Mouse (Mus musculus): ENCODE measurements around the gene Fyn.

Gene Fyn

DNA sequence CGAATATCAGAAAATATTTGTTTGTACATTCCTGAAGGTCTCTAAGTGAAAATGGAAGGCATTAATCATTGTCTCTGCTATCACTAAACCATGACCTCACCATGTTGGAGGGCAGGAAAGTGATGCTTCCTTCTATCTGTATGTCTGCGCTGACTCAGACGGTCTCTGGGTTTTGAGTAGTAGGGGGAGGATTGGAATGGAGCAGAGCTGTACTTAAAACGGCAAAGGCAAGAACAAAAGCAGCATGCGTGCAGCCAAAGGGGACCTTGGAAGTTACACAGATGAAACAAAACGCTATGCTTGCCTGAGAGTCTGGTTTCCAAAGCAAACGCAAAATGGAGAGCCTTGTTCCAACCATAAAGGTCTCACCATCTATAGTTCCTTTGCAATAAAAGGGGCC is 202.4 kb downstream of the Fyn start:
- DNase-seq (ENCODE audit: low spot score) = no peak

GRCm38 (mm10) chr10:39572050-39572671 is 203.5 kb downstream of the Fyn start:
- no peak for DNase-seq (ENCODE audit: low spot score)

DNA sequence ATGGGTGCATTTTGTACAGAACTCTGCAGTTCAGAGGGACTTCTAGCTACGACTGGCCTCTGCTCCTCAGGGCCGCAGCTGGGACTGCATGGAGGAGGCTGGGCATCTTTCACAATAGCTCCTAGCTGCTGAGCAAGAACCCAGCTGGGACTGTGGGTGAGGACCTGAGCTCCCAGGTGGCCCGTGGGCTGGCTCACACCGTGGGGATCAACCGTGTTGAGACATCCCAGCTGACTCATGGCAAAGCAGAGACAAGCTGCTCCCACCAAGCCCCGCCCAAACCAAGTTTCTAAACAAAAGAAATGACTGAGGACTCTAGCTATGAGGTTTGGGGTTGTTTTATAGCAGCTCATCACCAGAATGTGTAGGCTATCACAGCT is 204.0 kb downstream of the Fyn start:
- no peak for DNase-seq (ENCODE audit: low spot score)

DNA sequence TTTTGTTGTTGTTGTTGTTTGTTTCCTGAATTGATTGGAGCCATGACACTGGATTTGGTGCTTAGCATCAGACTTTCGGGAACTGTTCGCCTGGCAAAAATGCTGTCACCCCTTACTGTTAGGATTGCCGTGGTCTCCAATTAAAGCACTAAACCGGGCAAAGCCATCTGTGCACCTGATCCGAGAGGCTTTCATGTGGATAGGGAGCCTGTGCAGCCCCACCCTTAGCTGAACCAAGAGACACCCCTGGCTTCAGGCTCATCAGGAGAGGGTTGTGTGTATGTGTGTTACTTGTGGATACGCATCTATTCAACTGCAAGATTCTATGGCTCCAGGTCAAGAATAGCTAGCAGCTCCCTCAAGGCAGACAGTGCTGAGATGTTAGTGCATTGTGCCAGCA is 207.8 kb downstream of the Fyn start:
- no peak for DNase-seq (ENCODE audit: low spot score)

GRCm38 (mm10) chr10:39580477-39580876 is 211.8 kb downstream of the Fyn start:
- no peak for DNase-seq (ENCODE audit: low spot score)

- DNase-seq (ENCODE audit: low spot score) = no peak
Measured at GRCm38 (mm10) chr10:39582385-39582784, 213.7 kb downstream of the Fyn start.

- no peak for DNase-seq (ENCODE audit: low spot score)
Measured at GRCm38 (mm10) chr10:39583718-39584117, 215.1 kb downstream of the Fyn start.

DNA sequence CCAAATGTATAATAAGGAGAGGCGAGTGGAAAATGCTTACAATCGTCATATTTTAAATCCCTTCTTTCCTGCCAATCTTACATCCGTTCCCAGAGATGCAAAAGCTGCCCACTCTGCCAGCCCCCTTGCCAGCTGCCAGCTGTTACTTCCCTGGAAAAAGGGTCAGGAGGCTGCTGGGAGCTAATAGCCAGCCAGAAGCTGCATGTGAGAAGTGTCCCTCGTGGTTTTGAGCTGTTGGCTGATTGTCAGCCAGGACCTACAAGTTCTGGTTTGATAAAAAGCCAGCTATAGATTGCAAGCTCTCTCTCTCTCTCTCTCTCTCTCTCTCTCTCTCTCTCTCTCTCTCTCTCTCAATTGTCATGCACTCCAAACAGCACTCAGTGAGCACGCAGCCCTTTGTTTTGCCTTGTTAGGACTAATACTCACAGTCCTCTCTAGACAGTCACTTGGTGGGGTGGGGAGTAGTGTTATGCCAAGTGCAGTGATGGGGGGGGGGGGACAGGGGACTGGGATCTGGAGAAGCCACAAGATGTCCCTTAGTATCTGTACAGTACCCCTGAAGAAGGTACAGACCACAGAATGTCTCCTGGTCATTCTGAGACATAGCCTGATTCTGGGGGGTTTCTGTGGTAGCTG is 218.8 kb downstream of the Fyn start:
- no peak for DNase-seq (ENCODE audit: low spot score)

DNA sequence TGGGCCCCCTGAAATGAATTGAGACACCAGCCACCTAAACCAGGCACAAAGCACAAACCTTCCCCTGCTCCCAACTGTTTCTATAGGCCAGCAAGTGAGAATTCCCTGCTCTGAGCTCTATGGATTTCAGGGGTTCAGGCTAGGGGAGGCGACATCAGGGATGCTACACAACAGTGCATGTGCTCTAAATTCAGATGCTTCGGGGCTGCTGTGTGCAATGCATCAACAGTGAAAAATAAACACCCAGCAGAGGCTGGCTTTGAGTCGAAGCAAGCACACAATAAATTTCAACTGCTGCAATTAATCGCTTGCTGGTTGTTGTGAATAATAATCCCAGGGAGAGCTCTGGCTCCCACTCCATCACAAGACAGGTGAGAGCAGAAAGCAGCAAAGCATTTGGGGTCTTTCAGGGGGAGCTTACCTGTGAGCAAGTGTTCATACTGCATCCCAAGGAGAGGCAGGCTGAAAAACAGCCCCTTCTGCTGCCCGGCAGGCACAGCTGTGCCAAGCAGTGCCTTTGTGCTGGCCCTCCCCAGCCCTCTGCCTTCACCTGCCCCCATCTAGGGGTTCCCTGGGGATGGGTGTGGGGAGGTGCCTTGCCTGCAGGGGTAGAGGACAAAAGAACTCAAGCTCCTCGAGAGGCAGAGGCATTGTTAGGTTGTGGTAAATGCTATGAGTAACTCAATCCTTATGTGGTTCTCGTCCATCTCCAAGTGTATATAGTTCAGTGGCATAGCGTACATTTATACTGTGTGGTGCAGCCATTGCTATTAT is 219.5 kb downstream of the Fyn start:
- DNase-seq (ENCODE audit: low spot score) = no peak

GRCm38 (mm10) chr10:39589765-39590546 is 221.3 kb downstream of the Fyn start:
- DNase-seq (ENCODE audit: low spot score) = no peak

GRCm38 (mm10) chr10:39590629-39591028 is 222.0 kb downstream of the Fyn start:
- no peak for DNase-seq (ENCODE audit: low spot score)

DNA sequence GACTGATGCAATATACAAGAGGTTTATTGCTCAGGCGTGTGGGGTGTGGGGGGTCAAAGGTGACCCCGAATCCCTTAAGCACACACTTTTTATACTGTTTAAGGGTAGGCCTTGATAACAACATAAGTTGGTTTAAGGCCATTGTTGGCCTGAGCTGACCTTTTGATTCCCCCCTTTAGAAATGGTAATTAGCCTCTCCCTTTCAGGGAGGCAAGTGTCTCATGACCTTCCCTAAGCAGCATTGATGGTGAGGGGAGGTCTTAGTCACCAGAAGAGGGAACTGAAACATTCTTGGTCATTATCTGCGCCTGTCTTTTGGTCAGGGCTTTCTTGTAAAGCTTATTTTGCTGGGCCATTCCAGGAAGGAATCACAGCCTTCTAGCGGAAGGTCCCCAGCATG is 223.8 kb downstream of the Fyn start:
- no peak for DNase-seq (ENCODE audit: low spot score)

- DNase-seq (ENCODE audit: low spot score) = no peak
Measured at GRCm38 (mm10) chr10:39594716-39595115, 226.1 kb downstream of the Fyn start.

DNA sequence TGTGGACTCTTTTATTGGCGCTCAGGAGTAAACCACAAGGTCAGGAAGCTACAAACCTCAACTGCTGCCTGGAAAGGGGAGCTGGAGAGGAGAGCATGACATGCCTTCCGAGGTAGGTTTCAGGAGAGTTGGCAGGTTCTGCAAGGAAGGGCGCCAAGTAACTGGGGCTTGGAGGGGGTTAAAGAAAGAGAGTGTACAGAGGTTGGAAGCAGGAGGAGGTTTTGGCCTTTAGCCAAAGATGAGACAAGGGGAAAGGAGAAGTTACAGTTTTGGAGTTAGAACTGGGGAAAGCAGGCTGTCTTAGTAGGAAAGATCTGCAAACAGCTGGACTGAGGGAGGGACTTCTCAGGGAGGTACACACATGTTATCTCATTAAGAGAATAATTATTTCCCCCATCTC is 227.2 kb downstream of the Fyn start:
- no peak for DNase-seq (ENCODE audit: low spot score)

DNA sequence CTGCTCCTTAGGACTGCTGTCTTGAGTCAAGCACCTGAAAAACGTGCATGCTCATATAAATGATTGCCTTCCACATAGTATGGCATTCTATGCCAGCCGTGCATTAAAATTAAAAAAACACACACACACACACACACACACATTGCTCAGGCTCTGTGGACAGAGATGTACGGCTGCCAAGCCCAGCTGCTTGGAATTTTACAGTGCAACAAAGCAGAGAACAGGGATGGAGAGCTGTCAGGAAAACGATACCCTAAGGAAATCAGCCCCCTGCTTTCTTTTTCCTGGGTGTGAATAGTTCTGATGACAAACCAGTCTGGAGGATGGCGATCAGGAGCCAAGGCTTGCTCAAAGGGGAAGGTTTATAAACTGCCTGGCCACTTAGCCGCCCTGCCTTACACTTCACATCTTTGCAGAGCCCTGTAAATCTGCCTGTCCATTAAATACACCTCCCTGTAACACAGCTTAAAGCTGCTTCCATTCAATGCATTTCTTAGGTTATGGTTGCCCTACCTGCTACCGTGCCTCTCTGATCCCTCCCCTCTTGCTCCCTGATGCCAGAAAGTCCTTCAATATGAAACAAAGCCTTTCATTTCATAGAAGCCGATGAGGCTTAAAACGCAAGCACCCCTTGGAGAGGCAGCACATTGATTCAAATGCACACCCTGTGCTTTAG is 228.6 kb downstream of the Fyn start:
- no peak for DNase-seq (ENCODE audit: low spot score)

GRCm38 (mm10) chr10:39597792-39598183 is 229.1 kb downstream of the Fyn start:
- DNase-seq (ENCODE audit: low spot score) = no peak

DNA sequence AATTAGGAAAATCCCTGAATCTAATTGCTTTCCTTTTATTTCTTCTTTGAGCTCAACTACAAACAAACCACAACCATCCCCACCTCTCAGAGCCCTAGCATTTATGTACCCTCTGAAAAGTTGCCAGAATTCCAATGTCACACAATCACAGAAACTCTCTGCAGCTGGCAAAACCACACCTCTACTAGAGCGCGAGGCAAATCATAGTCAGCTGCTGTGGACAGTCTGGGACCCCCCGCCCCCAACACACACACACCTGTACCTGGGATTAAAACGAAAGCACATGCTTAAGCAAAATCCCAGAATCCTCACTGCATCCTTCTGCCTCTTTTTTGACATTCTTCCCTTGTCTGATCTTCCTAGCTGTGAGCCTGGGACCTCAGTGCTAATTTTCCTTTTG is 230.9 kb downstream of the Fyn start:
- no peak for DNase-seq (ENCODE audit: low spot score)

GRCm38 (mm10) chr10:39600115-39600514 is 231.5 kb downstream of the Fyn start:
- DNase-seq (ENCODE audit: low spot score) = peak; percentile 50

DNA sequence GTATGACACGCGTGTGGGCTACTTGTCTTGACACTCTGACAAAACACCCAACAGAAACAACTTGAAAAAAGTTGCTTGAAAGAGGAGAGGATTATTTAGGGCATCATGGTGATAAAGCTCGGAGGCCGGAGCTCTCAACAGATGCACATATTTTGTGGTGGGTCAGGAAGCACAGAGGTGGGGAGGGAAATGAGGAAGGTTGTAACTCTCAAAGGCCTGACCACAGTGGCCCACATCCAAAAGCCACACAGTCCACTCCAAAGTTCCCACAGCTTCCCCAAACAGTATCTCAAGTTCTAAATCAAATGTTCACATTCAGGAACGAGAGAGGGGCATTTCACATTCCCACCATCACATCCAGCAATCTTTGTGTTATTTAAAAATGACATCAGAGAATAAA is 232.4 kb downstream of the Fyn start:
- no peak for DNase-seq (ENCODE audit: low spot score)

DNA sequence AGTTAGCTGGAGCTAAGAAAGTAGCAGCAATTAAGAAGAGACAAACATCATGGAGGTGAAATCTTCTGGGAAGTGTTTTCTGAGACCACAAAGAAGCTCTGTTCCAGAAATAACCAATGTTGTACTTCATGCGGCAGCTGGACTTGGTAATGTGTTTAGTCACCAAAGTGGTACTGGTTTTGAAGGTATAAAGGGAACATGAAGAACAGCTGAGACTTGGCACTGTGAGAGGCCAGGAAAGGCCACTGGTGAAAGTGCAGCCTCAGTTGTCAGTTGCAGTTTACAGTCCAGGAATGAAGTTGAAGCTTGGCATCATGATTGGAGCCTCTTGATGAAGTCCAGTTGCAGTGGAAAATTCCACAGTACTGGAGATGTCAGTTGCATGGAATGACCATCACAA is 237.8 kb downstream of the Fyn start:
- no peak for DNase-seq (ENCODE audit: low spot score)

- DNase-seq (ENCODE audit: low spot score) = no peak
Measured at GRCm38 (mm10) chr10:39611234-39611633, 242.6 kb downstream of the Fyn start.

DNA sequence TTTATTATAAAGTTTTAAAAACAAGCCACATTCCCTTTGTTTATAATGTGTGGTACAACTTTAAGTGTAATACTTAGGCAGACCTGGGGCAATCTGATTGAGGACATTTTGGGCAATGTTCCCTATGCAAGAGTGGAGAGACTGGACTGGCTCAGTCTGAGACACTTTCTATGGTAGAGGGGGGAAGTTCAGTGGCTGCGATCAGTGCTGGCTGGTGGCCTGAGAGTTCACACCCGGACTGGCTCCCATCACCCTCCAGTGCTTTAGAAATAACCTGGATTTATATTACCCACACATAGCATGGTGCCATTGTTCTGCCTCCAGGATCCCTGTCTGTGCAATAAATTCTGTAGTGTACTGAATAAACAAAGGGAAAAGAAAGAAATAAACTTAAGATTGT is 243.5 kb downstream of the Fyn start:
- no peak for DNase-seq (ENCODE audit: low spot score)
